Mouse (Mus musculus) midbrain, embryonic 12.5 days (tissue): ENCODE measurements around the gene Serbp1. TPM values are rescaled to one million over a fixed set of nuclear protein-coding genes. Genes with fewer than 3 reads are reported as not detected.

Source experiments
- ATAC-seq: fragments of 200-750 bp; cut with Nextera tagmentation; 2 replicates; pipeline ENCODE4 v1.8.0; 2017; ENCODE audit warnings: low read depth, moderate TSS enrichment, moderate library complexity; ENCODE audit not compliant: low FRiP score
- H3K27ac ChIP-seq: fragments of 300-500 bp; sonication (generic); replicated peaks from 2 replicates; pipeline ENCODE4 v1.5.1; 2016; ENCODE audit warnings: mild to moderate bottlenecking
- H3K27me3 ChIP-seq: fragments of 300-500 bp; sonication (generic); 2 replicates; pipeline ENCODE4 v1.6.1; 2016; ENCODE audit warnings: mild to moderate bottlenecking
- H3K36me3 ChIP-seq: fragments of 300-500 bp; sonication (generic); 2 replicates; pipeline ENCODE4 v1.6.1; 2016
- H3K4me1 ChIP-seq: fragments of 300-500 bp; sonication (generic); 2 replicates; pipeline ENCODE4 v1.6.1; 2016
- H3K4me2 ChIP-seq: fragments of 300-500 bp; sonication (generic); replicated peaks from 2 replicates; pipeline ENCODE4 v1.6.1; 2016; ENCODE audit warnings: mild to moderate bottlenecking, moderate library complexity
- H3K4me3 ChIP-seq: fragments of 300-500 bp; sonication (generic); 2 replicates; pipeline ENCODE4 v1.5.1; 2016; ENCODE audit warnings: mild to moderate bottlenecking
- H3K9ac ChIP-seq: fragments of 300-500 bp; sonication (generic); replicated peaks from 2 replicates; pipeline ENCODE4 v1.6.1; 2016; ENCODE audit warnings: mild to moderate bottlenecking, moderate library complexity
- H3K9me3 ChIP-seq: fragments of 300-500 bp; sonication (generic); 2 replicates; pipeline ENCODE4 v1.6.1; 2016; ENCODE audit warnings: mild to moderate bottlenecking
- WGBS: fragments of 180-500 bp; shearing (Covaris S2); methylation state at CpG from one replicate; pipeline ENCODE4 v1.1.7; 2016; 5-methylcytosine and 5-hydroxymethylcytosine counted together
- polyA plus RNA-seq: library from polyadenylated mRNA; unstranded; fragments of >200 nt; fragmentation: Nextera tagmentation; extraction: Ambion mirVana; gene quantifications from 2 replicates; pipeline ENCODE4 v1.2.1, GENCODE M21; 2016

The Serbp1 gene
- polyA plus RNA-seq, 1 experiment from 2014 or later: 414 TPM

- WGBS: 80% methylated on average over 1 of the region's 1 CpGs
- no peak for ATAC-seq
- Histone ChIP-seq H3K9ac (no peak overlapping the region), H3K9me3 (no peaks in the 10 kb centered on the region), H3K36me3 (no peaks in the 10 kb centered on the region), H3K4me1 (no peaks in the 10 kb centered on the region), H3K27ac (no peak overlapping the region), H3K27me3 (no peaks in the 10 kb centered on the region), H3K4me3 (no peak overlapping the region), H3K4me2 (no peak overlapping the region)
These were observed 76.7 kb downstream of the Serbp1 start for GRCm38 (mm10) chr6:67314697-67315096.

- Histone ChIP-seq H3K4me2 (no peak overlapping the region), H3K27ac (no peak overlapping the region), H3K36me3 (no peaks in the 10 kb centered on the region), H3K9ac (no peak overlapping the region), H3K4me1 (no peaks in the 10 kb centered on the region), H3K9me3 (no peaks in the 10 kb centered on the region), H3K27me3 (no peaks in the 10 kb centered on the region), H3K4me3 (no peak overlapping the region)
- no peak for ATAC-seq
- 84% methylated on average over 5 of the region's 5 CpGs for WGBS
These were observed 79.1 kb downstream of the Serbp1 start for GRCm38 (mm10) chr6:67317068-67317467.

- no peak for ATAC-seq
- H3K27ac ChIP-seq: no peak overlapping the region
- WGBS: 88% methylated on average over 8 of the region's 8 CpGs
These were observed 79.9 kb downstream of the Serbp1 start for GRCm38 (mm10) chr6:67317827-67318338.

GRCm38 (mm10) chr6:67318451-67318850 is 80.5 kb downstream of the Serbp1 start:
- Histone ChIP-seq H3K27me3 (no peaks in the 10 kb centered on the region), H3K9me3 (no peaks in the 10 kb centered on the region), H3K4me3 (no peak overlapping the region), H3K27ac (no peak overlapping the region), H3K4me2 (no peak overlapping the region), H3K9ac (no peak overlapping the region), H3K36me3 (no peaks in the 10 kb centered on the region), H3K4me1 (no peaks in the 10 kb centered on the region)
- peak; percentile 78 for ATAC-seq
- WGBS: 30% methylated on average over 10 of the region's 10 CpGs

More at GRCm38 (mm10) chr6:67317827-67318338, 79.9 kb downstream of the Serbp1 start:
- Histone ChIP-seq H3K9me3 (no peaks in the 10 kb centered on the region), H3K4me3 (no peak overlapping the region), H3K4me1 (no peaks in the 10 kb centered on the region), H3K4me2 (no peak overlapping the region), H3K9ac (no peak overlapping the region), H3K36me3 (no peaks in the 10 kb centered on the region), H3K27me3 (no peaks in the 10 kb centered on the region)

GRCm38 (mm10) chr6:67323788-67324187 is 85.8 kb downstream of the Serbp1 start:
- no peak overlapping the region for H3K9ac ChIP-seq
- no peaks in the 10 kb centered on the region for H3K27me3 ChIP-seq
- H3K4me1 ChIP-seq: no peaks in the 10 kb centered on the region
- no peak overlapping the region for H3K4me2 ChIP-seq
- ATAC-seq: no peak
- H3K4me3 ChIP-seq: no peak overlapping the region
- no peaks in the 10 kb centered on the region for H3K9me3 ChIP-seq
- 91% methylated on average over 3 of the region's 3 CpGs for WGBS
- no peaks in the 10 kb centered on the region for H3K36me3 ChIP-seq
- no peak overlapping the region for H3K27ac ChIP-seq

GRCm38 (mm10) chr6:67337943-67338342 is 100.0 kb downstream of the Serbp1 start:
- Histone ChIP-seq H3K9ac (no peak overlapping the region), H3K4me2 (no peak overlapping the region), H3K9me3 (no peaks in the 10 kb centered on the region), H3K36me3 (no peaks in the 10 kb centered on the region), H3K4me1 (no peaks in the 10 kb centered on the region), H3K4me3 (no peak overlapping the region), H3K27ac (no peak overlapping the region), H3K27me3 (no peaks in the 10 kb centered on the region)
- no peak for ATAC-seq

- H3K9me3 ChIP-seq: no peaks in the 10 kb centered on the region
- no peak for ATAC-seq
- H3K4me2 ChIP-seq: no peak overlapping the region
These were observed 101.5 kb downstream of the Serbp1 start for GRCm38 (mm10) chr6:67339494-67339893.

More at GRCm38 (mm10) chr6:67339494-67339893, 101.5 kb downstream of the Serbp1 start:
- no peak overlapping the region for H3K9ac ChIP-seq
- no peak overlapping the region for H3K4me3 ChIP-seq
- no peaks in the 10 kb centered on the region for H3K4me1 ChIP-seq
- no peak overlapping the region for H3K27ac ChIP-seq
- H3K36me3 ChIP-seq: no peaks in the 10 kb centered on the region
- H3K27me3 ChIP-seq: no peaks in the 10 kb centered on the region

Other genes with a start within 250 kb of the Serbp1 start
- 20.3 and 20.7 TPM in 2 replicates for gene Gadd45a, start 200.7 kb upstream of the Serbp1 start, polyA plus RNA-seq
- gene Il12rb2, start 138.0 kb downstream of the Serbp1 start, polyA plus RNA-seq: not detected in 2 replicates